Mouse (Mus musculus) common myeloid progenitor, adult 5-6 weeks (primary cell): ENCODE data around the gene Tyk2. TPM values are rescaled to one million over a fixed set of nuclear protein-coding genes. Genes with fewer than 3 reads are reported as not detected.
A peak's percentile ranks its signal among the peaks of the same experiment; 100 is the strongest.

ENCODE experiments used
- ATAC-seq: replicated peaks from 2 replicates; pipeline ENCODE4 v1.8.0; 2016; ENCODE audit warnings: low read depth, mild to moderate bottlenecking, moderate TSS enrichment, inconsistent platforms; ENCODE audit not compliant: poor library complexity, severe bottlenecking
- total RNA-seq: library from RNA; stranded (forward); fragments of 200-1000, 187-1606 nt; gene quantifications from 2 replicates; pipeline ENCODE4 v1.2.3, GENCODE M21; 2017

Tyk2 gene
- total RNA-seq = 11.8 and 13.8 TPM in 2 replicates

- ATAC-seq = peak; percentile 90
These were observed at the start of gene Tyk2 for GRCm38 (mm10) chr9:21131059-21131956. Gene Tyk2 (minus strand): TSS chr9:21131243.

GRCm38 (mm10) chr9:21180841-21181240 is 49.8 kb upstream of the Tyk2 start:
- no peak for ATAC-seq

- no peak for ATAC-seq
These were observed 49.4 kb upstream of the Tyk2 start for GRCm38 (mm10) chr9:21180402-21180801.

GRCm38 (mm10) chr9:21172364-21172763 is 41.3 kb upstream of the Tyk2 start:
- ATAC-seq = no peak

- no peak for ATAC-seq
These were observed 38.1 kb upstream of the Tyk2 start for GRCm38 (mm10) chr9:21169157-21169556.

GRCm38 (mm10) chr9:21168161-21169123 is 37.4 kb upstream of the Tyk2 start:
- ATAC-seq = peak; percentile 53

GRCm38 (mm10) chr9:21167140-21168097 is 36.4 kb upstream of the Tyk2 start:
- ATAC-seq = no peak

GRCm38 (mm10) chr9:21166516-21166915 is 35.5 kb upstream of the Tyk2 start:
- ATAC-seq = no peak

GRCm38 (mm10) chr9:21165952-21166451 is 35.0 kb upstream of the Tyk2 start:
- no peak for ATAC-seq

- ATAC-seq = 0 out of 2 replicates have a peak, but pooled peaks have one; percentile 6
These were observed 34.3 kb upstream of the Tyk2 start, which contains the start of gene Pde4a for GRCm38 (mm10) chr9:21165041-21165951. Gene Pde4a (plus strand): TSS chr9:21165714.

GRCm38 (mm10) chr9:21164072-21164471 is 33.0 kb upstream of the Tyk2 start:
- ATAC-seq = no peak

GRCm38 (mm10) chr9:21163086-21164050 is 32.3 kb upstream of the Tyk2 start:
- no peak for ATAC-seq

GRCm38 (mm10) chr9:21161209-21161909 is 30.3 kb upstream of the Tyk2 start:
- peak; percentile 87 for ATAC-seq

GRCm38 (mm10) chr9:21154787-21155186 is 23.7 kb upstream of the Tyk2 start:
- peak; percentile 30; the same call in 1 of the 2 replicates for ATAC-seq

GRCm38 (mm10) chr9:21153833-21154232 is 22.8 kb upstream of the Tyk2 start:
- no peak for ATAC-seq

- ATAC-seq = no peak
These were observed 22.3 kb upstream of the Tyk2 start for GRCm38 (mm10) chr9:21153331-21153730.
